Mouse (Mus musculus): ENCODE results near the gene Baz2b. TPM values are rescaled to one million over a fixed set of nuclear protein-coding genes. Genes with fewer than 3 reads are reported as not detected.
"Not testable (repeated sequence)": the region's sequence is repeated elsewhere in the genome, so short reads cannot be mapped to it uniquely, and the experiment has no call there.

Gene Baz2b
- polyA plus RNA-seq, 1 experiment from 2014 or later: 15.2 TPM

GRCm38 (mm10) chr2:60152481-60152880 lies 57.2 kb downstream of the Baz2b start:
- no peak overlapping the region for H3K4me3 ChIP-seq (ENCODE audit: low read depth, low read length)
- H3K4me1 ChIP-seq (ENCODE audit: control insufficient read depth, low read depth, low read length): no peaks in the 10 kb centered on the region
- no peaks in the 10 kb centered on the region for H3K27me3 ChIP-seq (ENCODE audit: control insufficient read depth, insufficient read depth, low read depth, low read length)
- WGBS (ENCODE audit: insufficient replicate concordance): 66% methylated on average over 2 of the region's 2 CpGs
- no peak overlapping the region for H3K27ac ChIP-seq (ENCODE audit: low read length)
- no peak overlapping the region for H3K9ac ChIP-seq (ENCODE audit: low read depth, low read length)
- no peaks in the 10 kb centered on the region for H3K9me3 ChIP-seq (replicated peaks; ENCODE audit: control insufficient read depth, low read length)
- H3K4me2 ChIP-seq (ENCODE audit: low read depth, low read length): no peak overlapping the region
- H3K36me3 ChIP-seq (ENCODE audit: control insufficient read depth, insufficient read depth): no peaks in the 10 kb centered on the region
- no peak for ATAC-seq (ENCODE audit: low read depth)

DNA sequence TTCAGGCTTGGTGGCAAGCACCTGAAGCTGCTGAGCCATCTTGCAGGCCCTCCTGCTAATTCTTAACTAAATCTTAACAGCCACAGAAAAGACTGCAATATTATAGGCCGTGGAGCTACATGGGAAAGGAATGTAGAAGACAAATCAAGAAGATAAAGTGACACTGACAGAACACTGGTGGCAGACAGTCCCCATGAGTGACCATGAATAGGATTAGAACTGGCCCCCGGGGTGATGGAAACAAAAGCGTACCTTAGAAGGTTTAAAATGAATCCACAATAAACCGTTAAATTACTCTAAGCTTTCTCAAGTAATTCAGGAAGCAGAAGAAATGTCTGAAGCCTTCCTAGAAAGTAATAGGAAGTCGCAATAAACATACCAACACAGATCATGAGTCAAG lies 61.0 kb downstream of the Baz2b start:
- H3K9ac ChIP-seq (ENCODE audit: low read depth, low read length): no peak overlapping the region
- no peaks in the 10 kb centered on the region for H3K36me3 ChIP-seq (ENCODE audit: control insufficient read depth, insufficient read depth)
- H3K27ac ChIP-seq (ENCODE audit: low read length): no peak overlapping the region
- no peaks in the 10 kb centered on the region for H3K27me3 ChIP-seq (ENCODE audit: control insufficient read depth, insufficient read depth, low read depth, low read length)
- H3K9me3 ChIP-seq (replicated peaks; ENCODE audit: control insufficient read depth, low read length): no peaks in the 10 kb centered on the region
- no peak overlapping the region for H3K4me2 ChIP-seq (ENCODE audit: low read depth, low read length)
- ATAC-seq (ENCODE audit: low read depth): no peak
- H3K4me1 ChIP-seq (ENCODE audit: control insufficient read depth, low read depth, low read length): peaks cover 5% of the 10 kb centered on the region
- WGBS (ENCODE audit: insufficient replicate concordance): 66% methylated on average over 5 of the region's 5 CpGs
- no peak overlapping the region for H3K4me3 ChIP-seq (ENCODE audit: low read depth, low read length)

GRCm38 (mm10) chr2:60147428-60147827 lies 62.2 kb downstream of the Baz2b start:
- Histone ChIP-seq H3K27ac (ENCODE audit: low read length) (no peak overlapping the region), H3K4me2 (ENCODE audit: low read depth, low read length) (no peak overlapping the region), H3K4me1 (ENCODE audit: control insufficient read depth, low read depth, low read length) (peaks cover 17% of the 10 kb centered on the region), H3K9me3 (replicated peaks; ENCODE audit: control insufficient read depth, low read length) (no peaks in the 10 kb centered on the region), H3K36me3 (ENCODE audit: control insufficient read depth, insufficient read depth) (no peaks in the 10 kb centered on the region), H3K9ac (ENCODE audit: low read depth, low read length) (no peak overlapping the region), H3K4me3 (ENCODE audit: low read depth, low read length) (no peak overlapping the region), H3K27me3 (ENCODE audit: control insufficient read depth, insufficient read depth, low read depth, low read length) (no peaks in the 10 kb centered on the region)
- no peak for ATAC-seq (ENCODE audit: low read depth)
- 64% methylated on average over 3 of the region's 3 CpGs for WGBS (ENCODE audit: insufficient replicate concordance)

GRCm38 (mm10) chr2:60145742-60146141 lies 63.9 kb downstream of the Baz2b start:
- no peaks in the 10 kb centered on the region for H3K9me3 ChIP-seq (replicated peaks; ENCODE audit: control insufficient read depth, low read length)
- no peak overlapping the region for H3K9ac ChIP-seq (ENCODE audit: low read depth, low read length)
- WGBS (ENCODE audit: insufficient replicate concordance): 71% methylated on average over 6 of the region's 6 CpGs
- no peak overlapping the region for H3K4me3 ChIP-seq (ENCODE audit: low read depth, low read length)
- H3K4me2 ChIP-seq (ENCODE audit: low read depth, low read length): no peak overlapping the region
- ATAC-seq (ENCODE audit: low read depth): no peak
- H3K27ac ChIP-seq (ENCODE audit: low read length): no peak overlapping the region
- H3K27me3 ChIP-seq (ENCODE audit: control insufficient read depth, insufficient read depth, low read depth, low read length): no peaks in the 10 kb centered on the region
- no peaks in the 10 kb centered on the region for H3K36me3 ChIP-seq (ENCODE audit: control insufficient read depth, insufficient read depth)
- H3K4me1 ChIP-seq (ENCODE audit: control insufficient read depth, low read depth, low read length): peaks cover 29% of the 10 kb centered on the region

DNA sequence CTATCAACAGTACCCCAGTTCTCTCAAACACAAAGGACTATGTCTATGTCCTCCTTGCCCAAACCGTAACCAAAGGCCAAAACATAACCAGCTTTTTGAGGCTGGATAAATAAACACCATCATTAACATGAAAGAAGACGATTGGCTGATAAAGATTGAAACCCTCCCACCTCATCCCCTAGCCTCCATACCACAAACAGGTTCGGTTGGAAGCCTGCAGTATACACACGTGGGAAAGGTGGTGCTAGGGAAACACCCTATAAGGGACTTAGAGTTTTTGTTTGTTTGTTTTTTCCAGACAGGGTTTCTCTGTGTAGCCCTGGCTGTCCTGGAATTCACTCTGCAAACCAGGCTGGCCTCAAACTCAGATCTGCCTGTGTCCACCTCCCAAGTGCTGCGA lies 66.3 kb downstream of the Baz2b start:
- Histone ChIP-seq H3K9ac (ENCODE audit: low read depth, low read length) (no peak overlapping the region), H3K27ac (ENCODE audit: low read length) (peak overlapping the region; percentile 88), H3K9me3 (replicated peaks; ENCODE audit: control insufficient read depth, low read length) (no peaks in the 10 kb centered on the region), H3K27me3 (ENCODE audit: control insufficient read depth, insufficient read depth, low read depth, low read length) (no peaks in the 10 kb centered on the region), H3K4me3 (ENCODE audit: low read depth, low read length) (no peak overlapping the region), H3K36me3 (ENCODE audit: control insufficient read depth, insufficient read depth) (no peaks in the 10 kb centered on the region), H3K4me1 (ENCODE audit: control insufficient read depth, low read depth, low read length) (peaks cover 36% of the 10 kb centered on the region), H3K4me2 (ENCODE audit: low read depth, low read length) (0 out of 2 replicates have a peak overlapping the region, but pooled peaks have one; percentile 47)
- ATAC-seq (ENCODE audit: low read depth): peak; percentile 66
- WGBS (ENCODE audit: insufficient replicate concordance): 40% methylated on average over 5 of the region's 5 CpGs

DNA sequence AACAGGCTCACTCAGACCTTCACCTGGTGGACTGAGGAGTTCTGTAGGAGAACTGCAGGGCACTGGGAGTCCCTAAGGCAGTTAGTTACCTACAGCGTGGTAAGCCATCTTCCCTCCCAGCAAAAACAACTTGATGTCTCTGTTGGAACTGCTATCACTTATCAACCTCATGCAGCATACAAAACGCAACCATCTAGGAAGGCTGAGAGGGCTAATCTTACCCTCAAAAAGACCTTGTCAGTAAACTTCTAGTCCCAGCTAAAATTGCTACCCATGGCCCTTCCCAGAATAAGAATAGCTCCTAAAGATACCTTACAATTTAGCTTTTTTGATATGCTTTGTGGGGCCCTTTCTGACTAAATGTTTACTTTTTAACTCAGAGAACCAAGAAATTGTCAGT lies 67.4 kb downstream of the Baz2b start:
- no peaks in the 10 kb centered on the region for H3K27me3 ChIP-seq (ENCODE audit: control insufficient read depth, insufficient read depth, low read depth, low read length)
- 0 out of 2 replicates have a peak overlapping the region, but pooled peaks have one; percentile 16 for H3K9ac ChIP-seq (ENCODE audit: low read depth, low read length)
- H3K36me3 ChIP-seq (ENCODE audit: control insufficient read depth, insufficient read depth): no peaks in the 10 kb centered on the region
- WGBS (ENCODE audit: insufficient replicate concordance): 30% methylated on average over 2 of the region's 2 CpGs
- H3K9me3 ChIP-seq (replicated peaks; ENCODE audit: control insufficient read depth, low read length): no peaks in the 10 kb centered on the region
- peak; percentile 89 for ATAC-seq (ENCODE audit: low read depth)
- peaks cover 36% of the 10 kb centered on the region for H3K4me1 ChIP-seq (ENCODE audit: control insufficient read depth, low read depth, low read length)
- no peak overlapping the region for H3K4me3 ChIP-seq (ENCODE audit: low read depth, low read length)
- peak overlapping the region; percentile 88 for H3K27ac ChIP-seq (ENCODE audit: low read length)
- peak overlapping the region; percentile 47 for H3K4me2 ChIP-seq (ENCODE audit: low read depth, low read length)

DNA sequence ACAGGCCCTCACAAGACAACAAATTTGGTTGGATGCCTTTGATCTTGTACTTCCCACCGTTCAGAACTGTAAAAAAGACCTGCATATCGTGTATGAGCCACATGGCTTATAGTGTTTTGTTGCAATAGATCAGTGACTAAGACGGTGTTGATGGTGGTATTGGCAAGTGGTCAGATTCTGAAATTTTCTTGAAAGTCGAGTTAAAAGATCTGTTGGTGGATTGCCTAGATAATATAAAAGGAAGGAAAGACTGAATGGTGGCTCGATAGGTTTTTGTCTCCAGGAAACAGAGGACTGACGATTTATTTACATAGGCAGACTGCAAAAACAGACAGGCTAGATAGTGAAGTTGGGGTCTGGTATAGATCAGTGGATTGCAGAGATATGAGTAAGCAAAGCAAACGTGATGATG lies 70.9 kb downstream of the Baz2b start:
- no peak for ATAC-seq (ENCODE audit: low read depth)
- WGBS (ENCODE audit: insufficient replicate concordance): 6% methylated on average over 7 of the region's 7 CpGs
- Histone ChIP-seq H3K9me3 (replicated peaks; ENCODE audit: control insufficient read depth, low read length) (no peaks in the 10 kb centered on the region), H3K4me1 (ENCODE audit: control insufficient read depth, low read depth, low read length) (peaks cover 33% of the 10 kb centered on the region), H3K4me2 (ENCODE audit: low read depth, low read length) (no peak overlapping the region), H3K27ac (ENCODE audit: low read length) (no peak overlapping the region), H3K9ac (ENCODE audit: low read depth, low read length) (no peak overlapping the region), H3K36me3 (ENCODE audit: control insufficient read depth, insufficient read depth) (no peaks in the 10 kb centered on the region), H3K4me3 (ENCODE audit: low read depth, low read length) (no peak overlapping the region), H3K27me3 (ENCODE audit: control insufficient read depth, insufficient read depth, low read depth, low read length) (no peaks in the 10 kb centered on the region)

GRCm38 (mm10) chr2:60135796-60136195 lies 73.8 kb downstream of the Baz2b start:
- Histone ChIP-seq H3K4me2 (ENCODE audit: low read depth, low read length) (no peak overlapping the region), H3K9ac (ENCODE audit: low read depth, low read length) (no peak overlapping the region), H3K9me3 (replicated peaks; ENCODE audit: control insufficient read depth, low read length) (no peaks in the 10 kb centered on the region), H3K27ac (ENCODE audit: low read length) (no peak overlapping the region), H3K36me3 (ENCODE audit: control insufficient read depth, insufficient read depth) (no peaks in the 10 kb centered on the region), H3K4me1 (ENCODE audit: control insufficient read depth, low read depth, low read length) (peaks cover 8% of the 10 kb centered on the region), H3K4me3 (ENCODE audit: low read depth, low read length) (no peak overlapping the region), H3K27me3 (ENCODE audit: control insufficient read depth, insufficient read depth, low read depth, low read length) (no peaks in the 10 kb centered on the region)
- no peak for ATAC-seq (ENCODE audit: low read depth)
- WGBS (ENCODE audit: insufficient replicate concordance): 22% methylated on average over 2 of the region's 2 CpGs

DNA sequence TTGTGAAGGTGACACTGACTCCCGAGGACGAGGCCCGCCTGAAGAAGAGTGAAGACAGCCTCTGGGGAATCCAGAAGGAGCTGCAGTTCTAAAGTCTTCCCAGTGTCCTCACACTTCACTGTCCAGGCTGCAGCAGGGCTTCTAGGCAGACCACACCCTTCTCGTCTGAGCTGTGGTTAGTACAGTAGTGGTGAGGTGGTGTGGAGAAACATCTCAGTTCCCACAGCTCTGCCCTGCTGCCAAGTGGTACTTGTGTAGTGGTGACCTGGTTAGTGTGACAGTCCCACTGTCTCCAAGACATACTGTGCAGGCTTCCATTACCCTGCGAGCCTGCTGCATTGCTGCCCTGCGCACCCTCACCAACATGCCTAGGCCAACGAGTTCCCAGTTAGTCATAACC lies 74.7 kb downstream of the Baz2b start:
- H3K36me3 ChIP-seq (ENCODE audit: control insufficient read depth, insufficient read depth); H3K4me2 ChIP-seq (ENCODE audit: low read depth, low read length); H3K27me3 ChIP-seq (ENCODE audit: control insufficient read depth, insufficient read depth, low read depth, low read length); H3K9me3 ChIP-seq (replicated peaks; ENCODE audit: control insufficient read depth, low read length); H3K4me3 ChIP-seq (ENCODE audit: low read depth, low read length); H3K27ac ChIP-seq (ENCODE audit: low read length); H3K4me1 ChIP-seq (ENCODE audit: control insufficient read depth, low read depth, low read length); ATAC-seq (ENCODE audit: low read depth); H3K9ac ChIP-seq (ENCODE audit: low read depth, low read length): not testable (repeated sequence)
- WGBS (ENCODE audit: insufficient replicate concordance): 70% methylated on average over 7 of the region's 7 CpGs
